Mouse (Mus musculus): ENCODE measurements at regions not wholly inside any gene's neighbourhood (a gene's known extent, or its start where the extent isn't known, plus 50 kb on each side); places are given as distances from the start of the nearest gene placed in this dataset.

GRCm38 (mm10) chr1:77896226-77896625 is 300.7 kb downstream of the Pax3 start:
- no peak overlapping the region for H3K4me3 ChIP-seq (ENCODE audit: low read length)
- ATAC-seq (ENCODE audit: low read depth) = no peak

DNA sequence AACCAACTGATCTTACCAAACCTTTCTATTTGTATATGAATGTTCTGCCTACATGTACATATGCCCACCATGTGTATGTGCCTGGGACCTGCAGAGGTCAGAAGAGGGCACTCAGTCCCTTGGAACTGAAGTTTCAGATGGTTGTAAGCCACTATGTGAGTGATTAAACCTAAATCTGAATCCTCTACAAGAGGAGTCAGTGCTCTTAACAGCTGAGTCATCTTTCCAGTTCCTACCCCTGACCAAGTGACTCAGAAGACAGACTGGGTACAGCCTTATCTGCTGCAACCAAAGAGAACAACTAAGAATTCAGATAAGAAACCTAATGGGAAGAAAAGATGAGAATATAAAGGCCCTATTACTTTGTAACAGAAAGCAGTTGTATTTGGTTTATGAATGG is 317.9 kb downstream of the Pax3 start:
- no peaks in the 10 kb centered on the region for H3K27me3 ChIP-seq (ENCODE audit: control insufficient read depth, insufficient read depth, low read depth, low read length)
- no peak overlapping the region for H3K4me3 ChIP-seq (ENCODE audit: low read length)
- H3K36me3 ChIP-seq (ENCODE audit: control insufficient read depth, insufficient read depth, low read length) = no peaks in the 10 kb centered on the region
- no peak overlapping the region for H3K4me2 ChIP-seq (ENCODE audit: low read depth, low read length)
- ATAC-seq (ENCODE audit: low read depth) = no peak
- H3K27ac ChIP-seq (ENCODE audit: low read length) = no peak overlapping the region
- H3K9me3 ChIP-seq (ENCODE audit: control insufficient read depth, low read length) = no peaks in the 10 kb centered on the region
- no peaks in the 10 kb centered on the region for H3K4me1 ChIP-seq (replicated peaks; ENCODE audit: control insufficient read depth, insufficient read depth, low read length)
- no peak overlapping the region for H3K9ac ChIP-seq (ENCODE audit: low read length)

More at GRCm38 (mm10) chr1:77896226-77896625, 300.7 kb downstream of the Pax3 start:
- no peaks in the 10 kb centered on the region for H3K9me3 ChIP-seq (ENCODE audit: control insufficient read depth, low read length)
- no peaks in the 10 kb centered on the region for H3K27me3 ChIP-seq (ENCODE audit: control insufficient read depth, insufficient read depth, low read depth, low read length)
- no peaks in the 10 kb centered on the region for H3K4me1 ChIP-seq (replicated peaks; ENCODE audit: control insufficient read depth, insufficient read depth, low read length)
- no peak overlapping the region for H3K4me2 ChIP-seq (ENCODE audit: low read depth, low read length)
- no peaks in the 10 kb centered on the region for H3K36me3 ChIP-seq (ENCODE audit: control insufficient read depth, insufficient read depth, low read length)
- WGBS = 40% methylated on average over 5 of the region's 5 CpGs
- H3K27ac ChIP-seq (ENCODE audit: low read length) = no peak overlapping the region
- H3K9ac ChIP-seq (ENCODE audit: low read length) = no peak overlapping the region

DNA sequence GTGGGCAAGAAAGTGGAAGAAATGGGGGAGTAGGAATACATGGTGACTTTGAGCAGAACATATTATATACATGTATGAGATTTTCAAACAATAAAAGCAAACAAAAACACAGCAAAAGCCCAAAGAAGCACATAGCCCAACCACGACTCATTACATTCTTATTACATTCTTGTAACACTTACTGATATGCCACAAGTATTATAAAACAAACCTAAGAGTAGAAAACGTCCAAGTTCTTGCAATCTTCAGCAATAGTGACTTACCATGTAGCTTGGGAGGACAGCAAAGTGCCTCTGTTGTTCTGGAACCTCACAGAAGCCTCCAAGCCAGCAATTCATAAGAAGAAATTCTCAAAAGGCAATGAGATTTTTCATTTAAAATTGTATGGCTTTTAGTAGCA is 326.8 kb downstream of the Pax3 start:
- ATAC-seq (ENCODE audit: low read depth) = no peak
- H3K4me1 ChIP-seq (replicated peaks; ENCODE audit: control insufficient read depth, insufficient read depth, low read length) = no peaks in the 10 kb centered on the region; the same call in 1 of the 2 replicates
- 17% methylated on average over 2 of the region's 2 CpGs for WGBS
- H3K9me3 ChIP-seq (ENCODE audit: control insufficient read depth, low read length) = no peaks in the 10 kb centered on the region
- H3K4me2 ChIP-seq (ENCODE audit: low read depth, low read length) = no peak overlapping the region
- H3K9ac ChIP-seq (ENCODE audit: low read length) = no peak overlapping the region
- H3K27me3 ChIP-seq (ENCODE audit: control insufficient read depth, insufficient read depth, low read depth, low read length) = no peaks in the 10 kb centered on the region
- no peak overlapping the region for H3K27ac ChIP-seq (ENCODE audit: low read length)
- H3K36me3 ChIP-seq (ENCODE audit: control insufficient read depth, insufficient read depth, low read length) = no peaks in the 10 kb centered on the region
- no peak overlapping the region for H3K4me3 ChIP-seq (ENCODE audit: low read length)

- H3K4me2 ChIP-seq (ENCODE audit: low read depth, low read length) = no peak overlapping the region
- H3K9me3 ChIP-seq (ENCODE audit: control insufficient read depth, low read length) = no peaks in the 10 kb centered on the region
- ATAC-seq (ENCODE audit: low read depth) = no peak
- H3K27me3 ChIP-seq (ENCODE audit: control insufficient read depth, insufficient read depth, low read depth, low read length) = no peaks in the 10 kb centered on the region
- no peak overlapping the region for H3K9ac ChIP-seq (ENCODE audit: low read length)
- no peak overlapping the region for H3K27ac ChIP-seq (ENCODE audit: low read length)
- H3K4me1 ChIP-seq (replicated peaks; ENCODE audit: control insufficient read depth, insufficient read depth, low read length) = no peaks in the 10 kb centered on the region; the same call in 1 of the 2 replicates
- H3K4me3 ChIP-seq (ENCODE audit: low read length) = no peak overlapping the region
- WGBS = 52% methylated on average over 1 of the region's 1 CpGs
- no peaks in the 10 kb centered on the region for H3K36me3 ChIP-seq (ENCODE audit: control insufficient read depth, insufficient read depth, low read length)
Measured at GRCm38 (mm10) chr1:77869174-77869573, 327.8 kb downstream of the Pax3 start.

GRCm38 (mm10) chr1:77859931-77860330 is 337.0 kb downstream of the Pax3 start:
- no peaks in the 10 kb centered on the region for H3K36me3 ChIP-seq (ENCODE audit: control insufficient read depth, insufficient read depth, low read length)
- H3K9me3 ChIP-seq (ENCODE audit: control insufficient read depth, low read length) = no peaks in the 10 kb centered on the region
- no peaks in the 10 kb centered on the region; the same call in 1 of the 2 replicates for H3K27me3 ChIP-seq (ENCODE audit: control insufficient read depth, insufficient read depth, low read depth, low read length)
- no peak for ATAC-seq (ENCODE audit: low read depth)
- no peak overlapping the region for H3K4me2 ChIP-seq (ENCODE audit: low read depth, low read length)
- WGBS = 87% methylated on average over 9 of the region's 9 CpGs
- H3K27ac ChIP-seq (ENCODE audit: low read length) = no peak overlapping the region
- no peak overlapping the region for H3K9ac ChIP-seq (ENCODE audit: low read length)
- no peaks in the 10 kb centered on the region for H3K4me1 ChIP-seq (replicated peaks; ENCODE audit: control insufficient read depth, insufficient read depth, low read length)
- no peak overlapping the region for H3K4me3 ChIP-seq (ENCODE audit: low read length)

GRCm38 (mm10) chr1:77854366-77854765 is 339.5 kb upstream of the Epha4 start:
- 41% methylated on average over 1 of the region's 1 CpGs for WGBS
- Histone ChIP-seq H3K9ac (ENCODE audit: low read length) (no peak overlapping the region), H3K36me3 (ENCODE audit: control insufficient read depth, insufficient read depth, low read length) (no peaks in the 10 kb centered on the region), H3K9me3 (ENCODE audit: control insufficient read depth, low read length) (no peaks in the 10 kb centered on the region), H3K4me1 (replicated peaks; ENCODE audit: control insufficient read depth, insufficient read depth, low read length) (no peaks in the 10 kb centered on the region), H3K4me3 (ENCODE audit: low read length) (no peak overlapping the region), H3K4me2 (ENCODE audit: low read depth, low read length) (no peak overlapping the region), H3K27ac (ENCODE audit: low read length) (no peak overlapping the region), H3K27me3 (ENCODE audit: control insufficient read depth, insufficient read depth, low read depth, low read length) (no peaks in the 10 kb centered on the region; the same call in 1 of the 2 replicates)
- no peak for ATAC-seq (ENCODE audit: low read depth)

DNA sequence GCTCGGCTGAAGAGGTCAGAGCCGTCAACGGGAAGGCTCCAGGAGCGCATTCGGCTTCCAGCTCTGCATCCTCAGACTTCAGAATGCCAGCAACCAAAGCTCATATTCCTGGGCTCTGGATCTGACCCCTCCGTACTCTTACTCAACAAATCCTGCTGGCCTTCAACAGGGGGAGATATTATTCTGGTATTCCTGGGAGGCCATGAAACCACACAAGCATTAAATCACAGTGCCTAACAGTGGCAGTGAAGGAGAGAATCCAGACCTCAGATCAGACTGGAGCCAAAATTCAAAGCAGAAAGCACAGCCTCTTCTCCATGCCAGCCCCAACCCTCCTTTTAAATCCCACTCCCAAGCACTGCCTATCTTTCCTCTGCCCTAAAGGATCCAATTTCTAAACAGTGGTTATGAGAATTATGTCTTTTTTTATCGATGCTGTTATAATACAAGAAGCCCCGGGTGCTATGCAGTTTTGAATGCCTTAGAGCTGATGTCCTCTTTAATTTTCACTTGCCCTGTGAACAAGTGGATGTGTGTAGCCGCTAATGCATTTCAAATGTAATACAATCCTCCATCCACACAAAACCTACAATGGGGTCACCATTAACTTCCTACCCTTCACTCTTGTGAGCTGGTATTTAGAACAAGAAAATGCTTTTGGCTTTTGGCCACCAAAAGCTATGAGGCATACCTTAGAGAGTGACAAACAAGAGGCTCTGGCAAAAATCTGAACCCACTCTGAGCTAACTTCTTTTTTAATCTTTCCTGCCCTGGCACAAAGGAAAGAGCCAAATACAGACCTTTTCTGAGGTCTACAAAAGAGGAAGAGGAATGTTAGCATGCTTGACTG is 333.1 kb upstream of the Epha4 start:
- H3K9ac ChIP-seq (ENCODE audit: low read length) = no peak overlapping the region
- no peaks in the 10 kb centered on the region for H3K36me3 ChIP-seq (ENCODE audit: control insufficient read depth, insufficient read depth, low read length)
- no peaks in the 10 kb centered on the region for H3K27me3 ChIP-seq (ENCODE audit: control insufficient read depth, insufficient read depth, low read depth, low read length)
- H3K9me3 ChIP-seq (ENCODE audit: control insufficient read depth, low read length) = no peaks in the 10 kb centered on the region
- H3K4me1 ChIP-seq (replicated peaks; ENCODE audit: control insufficient read depth, insufficient read depth, low read length) = no peaks in the 10 kb centered on the region
- 73% methylated on average over 9 of the region's 9 CpGs for WGBS
- no peak overlapping the region for H3K4me3 ChIP-seq (ENCODE audit: low read length)
- no peak overlapping the region for H3K27ac ChIP-seq (ENCODE audit: low read length)
- ATAC-seq (ENCODE audit: low read depth) = no peak
- no peak overlapping the region for H3K4me2 ChIP-seq (ENCODE audit: low read depth, low read length)

DNA sequence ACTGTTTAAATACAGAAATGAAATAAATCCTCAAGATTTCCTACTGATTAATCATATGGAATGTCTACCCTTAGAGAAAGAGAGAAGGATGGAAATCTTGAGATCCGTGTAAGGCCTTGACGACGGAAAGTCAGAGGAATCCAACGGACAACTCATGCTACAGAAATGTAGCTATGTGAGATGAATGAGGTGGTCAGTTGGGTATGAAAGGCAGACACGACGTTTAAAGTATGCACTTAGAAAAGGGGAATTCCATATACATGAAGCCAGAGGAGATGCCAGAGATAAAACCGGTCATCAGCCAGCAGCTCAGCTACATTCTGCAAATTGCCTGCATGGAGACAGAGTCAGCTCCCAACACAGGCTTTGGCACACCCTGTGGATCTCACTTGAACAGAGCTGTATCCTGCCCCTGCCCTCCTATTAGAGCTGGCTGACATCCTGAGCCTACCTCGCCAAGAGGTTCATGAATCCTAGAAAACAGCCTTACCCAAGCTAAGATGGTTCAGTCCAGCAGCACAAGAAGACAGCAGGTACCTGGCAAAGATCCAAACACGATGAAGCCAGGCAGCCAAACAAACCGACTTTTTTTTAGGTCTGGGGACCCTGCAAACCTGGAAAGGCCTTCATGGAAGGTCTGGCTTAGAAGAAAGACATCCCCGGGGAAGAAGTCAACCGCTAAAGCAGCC is 331.3 kb upstream of the Epha4 start:
- no peaks in the 10 kb centered on the region for H3K27me3 ChIP-seq (ENCODE audit: control insufficient read depth, insufficient read depth, low read depth, low read length)
- H3K36me3 ChIP-seq (ENCODE audit: control insufficient read depth, insufficient read depth, low read length) = no peaks in the 10 kb centered on the region
- ATAC-seq (ENCODE audit: low read depth) = no peak
- H3K4me3 ChIP-seq (ENCODE audit: low read length) = no peak overlapping the region
- no peak overlapping the region for H3K9ac ChIP-seq (ENCODE audit: low read length)
- no peaks in the 10 kb centered on the region for H3K9me3 ChIP-seq (ENCODE audit: control insufficient read depth, low read length)
- H3K4me1 ChIP-seq (replicated peaks; ENCODE audit: control insufficient read depth, insufficient read depth, low read length) = no peaks in the 10 kb centered on the region
- H3K4me2 ChIP-seq (ENCODE audit: low read depth, low read length) = no peak overlapping the region
- no peak overlapping the region for H3K27ac ChIP-seq (ENCODE audit: low read length)
- WGBS = 55% methylated on average over 12 of the region's 12 CpGs

DNA sequence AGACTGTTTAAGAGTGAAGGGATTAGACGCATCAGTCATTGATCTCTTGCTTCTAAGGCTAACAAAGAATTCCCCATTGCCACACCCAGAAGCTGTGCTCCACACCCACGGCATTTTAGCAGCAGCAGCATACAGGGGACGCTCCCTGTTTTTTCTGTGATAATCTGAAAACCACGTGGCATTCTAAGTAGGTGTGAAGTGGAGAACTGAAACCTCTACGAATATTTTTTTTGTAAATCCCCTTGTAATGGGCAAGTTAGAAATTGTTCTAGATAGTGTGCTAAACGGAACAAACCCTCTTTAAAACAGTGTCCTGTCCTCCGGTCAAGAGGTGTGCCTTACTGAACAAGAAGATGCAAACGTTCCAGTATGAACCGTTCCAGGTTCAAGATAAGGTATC is 325.8 kb upstream of the Epha4 start:
- H3K36me3 ChIP-seq (ENCODE audit: control insufficient read depth, insufficient read depth, low read length) = no peaks in the 10 kb centered on the region
- H3K4me3 ChIP-seq (ENCODE audit: low read length) = no peak overlapping the region
- H3K9ac ChIP-seq (ENCODE audit: low read length) = no peak overlapping the region
- no peaks in the 10 kb centered on the region for H3K4me1 ChIP-seq (replicated peaks; ENCODE audit: control insufficient read depth, insufficient read depth, low read length)
- no peak overlapping the region for H3K4me2 ChIP-seq (ENCODE audit: low read depth, low read length)
- H3K27ac ChIP-seq (ENCODE audit: low read length) = no peak overlapping the region
- 50% methylated on average over 9 of the region's 9 CpGs for WGBS
- no peaks in the 10 kb centered on the region for H3K27me3 ChIP-seq (ENCODE audit: control insufficient read depth, insufficient read depth, low read depth, low read length)
- no peak for ATAC-seq (ENCODE audit: low read depth)
- no peaks in the 10 kb centered on the region for H3K9me3 ChIP-seq (ENCODE audit: control insufficient read depth, low read length)

All from lung, embryonic 16.5 days (tissue).